Mouse (Mus musculus): ENCODE data around the gene Prpsap1. TPM values are rescaled to one million over a fixed set of nuclear protein-coding genes. Genes with fewer than 3 reads are reported as not detected.

Gene Prpsap1
- total RNA-seq, 4 experiments from 2014 or later, result 67.8 to 78.4 (median 74.9) TPM

GRCm38 (mm10) chr11:116445596-116446307 is 48.2 kb downstream of the Prpsap1 start:
- peak; percentile 80 to 95 for DNase-seq (ENCODE audit: low spot score in 2 of 2)

- no peak for DNase-seq (ENCODE audit: low spot score in 2 of 2)
These were observed 50.1 kb downstream of the Prpsap1 start for GRCm38 (mm10) chr11:116443935-116444334.

DNA sequence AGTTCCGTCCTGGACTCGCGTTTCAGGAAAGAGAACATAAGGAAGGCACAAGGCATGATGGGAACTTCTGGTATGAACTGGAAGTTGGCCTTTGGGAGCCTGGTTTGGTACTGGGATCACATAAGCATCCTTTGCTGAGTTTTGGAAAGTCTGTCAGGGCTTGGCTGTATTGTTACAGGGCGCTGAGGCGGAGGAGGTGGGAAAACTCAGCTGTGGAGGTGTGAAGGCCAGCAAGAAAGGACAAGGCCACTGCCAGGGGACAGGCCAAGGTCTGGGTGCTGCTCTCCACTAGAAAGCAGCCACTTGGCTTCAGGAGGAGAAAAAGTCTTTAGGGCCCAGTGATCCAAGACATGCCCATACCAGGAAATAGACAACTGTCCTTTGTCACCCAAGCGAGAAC is 50.7 kb downstream of the Prpsap1 start:
- DNase-seq (ENCODE audit: low spot score in 2 of 2), result no peak

GRCm38 (mm10) chr11:116442867-116443177 is 51.2 kb downstream of the Prpsap1 start:
- DNase-seq (ENCODE audit: low spot score in 2 of 2), result no peak

- DNase-seq (ENCODE audit: low spot score in 2 of 2), result no peak
These were observed 51.7 kb downstream of the Prpsap1 start for GRCm38 (mm10) chr11:116442129-116442866.

DNA sequence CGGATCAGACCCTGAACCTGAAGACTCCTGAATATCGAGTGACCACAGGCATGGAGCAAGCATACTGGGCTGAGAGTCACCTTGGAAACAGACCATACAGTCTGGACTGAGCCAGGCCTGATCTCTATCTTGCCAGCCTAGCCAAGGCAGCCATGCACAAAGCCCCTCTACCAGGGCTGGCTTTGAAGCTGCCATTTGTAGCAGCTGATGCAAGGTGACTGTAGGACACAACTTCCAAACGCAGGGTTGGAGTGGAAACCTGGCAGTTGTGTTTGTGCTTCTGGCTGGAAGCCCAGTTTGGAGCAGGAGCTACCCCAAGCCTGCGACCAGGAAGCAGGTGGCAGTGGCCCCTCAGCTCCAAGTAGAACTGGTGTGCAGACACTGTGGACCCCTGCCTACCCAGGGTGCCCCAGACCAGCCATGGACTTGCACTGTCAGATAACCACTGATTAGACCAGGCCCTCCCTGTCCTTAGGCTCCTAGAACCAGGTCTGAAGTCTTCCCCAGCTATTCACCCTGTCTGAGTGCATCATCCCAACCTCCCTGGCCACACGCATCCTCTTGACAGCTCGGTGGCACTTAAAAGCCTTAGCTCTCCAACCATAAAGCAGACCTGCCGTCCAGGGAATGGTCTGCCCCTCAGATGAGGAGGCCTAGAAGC is 53.5 kb downstream of the Prpsap1 start:
- no peak for DNase-seq (ENCODE audit: low spot score in 2 of 2)

GRCm38 (mm10) chr11:116439269-116440240 is 54.4 kb downstream of the Prpsap1 start:
- DNase-seq (ENCODE audit: low spot score in 2 of 2), result no peak

DNA sequence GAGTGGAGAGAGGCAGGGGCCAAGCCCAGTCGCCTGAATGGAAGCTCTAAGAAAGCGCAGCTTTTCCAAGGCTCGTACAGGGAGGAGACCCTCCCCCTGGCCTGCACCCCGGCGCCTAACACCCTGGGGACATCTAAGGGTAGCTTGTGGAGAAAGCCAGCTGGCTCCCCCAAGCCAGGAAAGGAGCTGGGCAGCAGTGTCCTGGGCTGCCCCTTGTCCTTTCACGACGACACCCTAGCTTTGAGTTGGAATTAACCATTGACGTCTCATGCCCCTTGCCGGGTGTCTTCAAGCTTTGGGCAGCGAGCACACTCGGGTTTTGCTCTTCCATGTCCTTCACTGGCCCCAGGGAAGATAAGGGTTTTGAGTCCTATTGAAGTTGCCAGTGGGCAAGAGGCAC is 56.5 kb downstream of the Prpsap1 start:
- no peak for DNase-seq (ENCODE audit: low spot score in 2 of 2)

GRCm38 (mm10) chr11:116436725-116437331 is 57.2 kb downstream of the Prpsap1 start:
- DNase-seq (ENCODE audit: low spot score in 2 of 2), result no peak

GRCm38 (mm10) chr11:116435992-116436724 is 57.8 kb downstream of the Prpsap1 start:
- no peak for DNase-seq (ENCODE audit: low spot score in 2 of 2)

DNA sequence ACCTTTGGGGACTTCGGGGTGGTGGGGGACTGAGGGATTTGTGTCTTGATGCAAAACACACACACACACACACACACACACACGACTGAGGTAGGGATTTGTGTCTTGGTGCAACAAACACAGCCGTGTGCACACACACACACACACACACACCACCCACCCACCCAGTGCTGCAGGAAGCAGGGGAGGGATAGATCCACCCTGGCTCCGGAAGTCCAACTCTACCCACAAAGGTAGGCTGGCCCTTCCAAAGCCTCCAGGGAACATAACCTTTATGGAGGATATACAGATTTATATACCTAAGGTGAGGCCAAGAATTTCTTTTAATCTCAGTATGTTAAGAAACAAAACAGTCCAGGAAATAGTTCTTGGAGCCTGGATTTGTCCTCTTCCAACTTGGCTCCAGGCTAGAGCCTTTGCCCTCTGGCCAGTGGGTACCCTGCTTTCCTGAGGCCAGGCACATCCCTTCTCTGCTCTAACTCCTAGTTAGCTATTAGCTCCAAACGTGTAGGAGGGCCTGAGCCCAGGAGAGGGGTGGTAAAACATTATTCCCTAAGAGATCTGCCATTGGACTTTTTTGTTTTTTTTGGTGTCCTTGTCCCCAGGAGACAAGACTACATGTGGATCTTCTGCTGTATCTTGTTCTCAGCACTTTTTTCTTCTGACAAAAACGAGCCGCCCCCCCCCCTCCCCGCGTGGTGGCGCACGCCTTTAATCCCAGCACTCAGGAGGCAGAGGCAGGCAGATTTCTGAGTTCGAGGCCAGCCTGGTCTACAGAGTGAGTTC is 58.8 kb downstream of the Prpsap1 start:
- no peak for DNase-seq (ENCODE audit: low spot score in 2 of 2)

- DNase-seq (ENCODE audit: low spot score in 2 of 2), result peak in 1 of 2 experiments; percentile 43
These were observed 59.6 kb downstream of the Prpsap1 start for GRCm38 (mm10) chr11:116434287-116434966.

DNA sequence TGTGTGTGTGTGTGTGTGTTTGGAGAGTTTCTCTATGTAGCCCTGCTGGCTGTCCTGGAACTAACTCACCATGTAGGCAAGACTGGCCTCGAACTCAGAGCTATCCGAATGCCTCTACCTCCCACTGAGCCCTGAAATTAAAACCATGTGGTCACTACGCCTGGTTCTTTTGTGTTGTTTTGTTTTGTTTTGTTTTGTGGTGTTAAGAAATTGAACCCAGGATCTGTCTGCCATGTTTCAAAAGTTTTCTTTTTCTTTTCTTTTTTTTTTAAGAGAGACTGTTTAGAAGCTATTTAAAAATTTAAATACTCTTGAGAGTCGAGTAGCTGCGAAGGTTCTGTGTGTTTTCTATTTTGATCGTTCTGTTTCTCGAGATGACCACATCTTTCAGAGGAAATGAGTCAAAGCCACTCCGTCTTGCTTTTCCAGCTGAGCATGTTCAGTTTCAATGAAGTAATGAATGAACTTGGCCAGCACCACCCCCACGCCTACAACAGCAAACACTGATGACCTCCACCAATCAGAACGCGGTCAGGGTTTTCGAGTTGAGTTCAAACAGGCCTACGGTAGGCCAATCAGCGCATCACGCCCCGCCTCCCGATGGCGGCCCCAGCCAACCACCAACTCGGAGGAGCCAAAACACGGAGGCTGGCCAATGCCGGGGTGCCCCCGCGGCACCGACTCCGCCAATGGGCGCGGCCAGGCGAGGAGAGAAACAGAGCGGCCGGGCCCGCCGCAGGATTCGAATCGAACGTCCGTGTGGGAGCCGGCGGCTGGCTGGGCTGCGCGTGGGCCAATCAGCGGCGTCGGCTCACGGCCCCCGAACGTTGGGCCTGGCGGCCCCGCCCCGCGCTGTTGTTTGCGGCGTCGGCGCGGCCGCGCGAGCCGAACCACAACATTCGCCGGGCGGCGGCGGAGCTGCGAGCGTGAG is 60.4 kb downstream of the Prpsap1 start, which contains the start of gene Ubald2:
TSS of gene Ubald2 (plus strand) at position 739 of the 931 bp plus-strand sequence.
- DNase-seq (ENCODE audit: low spot score in 2 of 2), result peak; percentile 94 to 99

DNA sequence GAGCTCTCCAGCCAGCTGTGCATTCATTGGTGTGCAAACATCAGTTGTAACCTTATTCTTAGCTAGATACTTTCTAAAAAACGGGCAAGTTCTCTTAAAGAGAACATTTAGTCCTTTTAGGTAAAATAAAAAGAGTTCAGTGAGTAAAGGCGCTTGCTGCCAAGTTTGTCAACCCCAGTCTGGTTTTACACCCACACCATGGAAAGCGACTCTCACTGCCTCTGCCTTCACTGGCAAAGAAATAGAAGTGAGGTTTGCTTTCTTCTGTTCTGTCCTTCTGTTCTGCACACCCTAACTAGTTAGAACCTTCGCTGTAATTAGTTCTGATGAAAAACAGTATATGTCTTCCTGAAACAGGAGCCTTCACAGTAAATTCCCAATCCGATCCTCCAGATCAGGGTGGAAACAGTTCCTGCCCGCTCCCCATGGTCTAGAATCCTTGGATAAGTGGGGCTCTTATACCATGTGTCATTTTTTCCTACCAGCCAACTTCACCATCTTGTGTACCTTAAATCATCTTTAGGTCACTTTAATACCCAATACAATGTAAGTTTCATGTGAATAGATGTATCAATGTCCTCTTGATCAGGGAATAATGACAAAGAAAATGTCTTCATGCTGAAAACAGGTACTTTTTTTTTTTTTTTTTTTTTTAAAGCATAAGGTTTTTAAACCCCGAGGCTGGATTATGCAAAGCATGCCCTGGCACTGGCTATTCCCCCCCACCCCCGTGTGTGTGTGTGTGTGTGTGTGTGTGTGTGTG is 61.2 kb downstream of the Prpsap1 start:
- peak in 1 of 2 experiments; percentile 73 for DNase-seq (ENCODE audit: low spot score in 2 of 2)

DNA sequence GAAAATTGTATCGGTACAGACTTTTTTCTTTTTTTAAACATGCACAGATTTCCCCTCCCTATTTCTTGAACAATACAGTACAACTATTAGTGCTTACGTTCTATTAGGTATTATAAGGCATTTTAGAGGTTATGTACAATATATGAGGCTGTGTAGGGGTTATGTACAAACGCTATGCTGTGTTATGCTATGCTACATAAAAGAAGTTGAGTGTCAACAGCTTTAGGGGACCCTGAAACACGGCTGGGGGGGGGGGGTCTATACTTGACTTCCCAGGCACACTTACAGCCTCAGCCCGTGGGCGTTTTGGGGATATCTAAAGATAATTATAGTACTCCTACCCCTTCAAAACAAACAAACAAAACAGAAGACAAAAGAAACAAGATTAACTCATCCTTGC is 61.9 kb downstream of the Prpsap1 start:
- no peak for DNase-seq (ENCODE audit: low spot score in 2 of 2)

- DNase-seq (ENCODE audit: low spot score in 2 of 2), result no peak
These were observed 62.4 kb downstream of the Prpsap1 start for GRCm38 (mm10) chr11:116431428-116432077.

Measured in left cerebral cortex, adult 8-10 months (tissue).